Mouse (Mus musculus) lung, adult 2 months (tissue): Measurements from ENCODE around the gene Grk6. TPM values are rescaled to one million over a fixed set of nuclear protein-coding genes. Genes with fewer than 3 reads are reported as not detected.
A peak's percentile ranks its signal among the peaks of the same experiment; 100 is the strongest.

Source experiments
- DNase-seq: peaks from one replicate; pipeline ENCODE4 v3.0.0; 2022
- H3K4me1 ChIP-seq: fragments of 200-500 bp; 2 replicates; pipeline ENCODE4 v1.6.1; 2011; ENCODE audit warnings: low read length; ENCODE audit not compliant: control insufficient read depth, insufficient read depth
- H3K4me3 ChIP-seq: fragments of 200-500 bp; replicated peaks from 2 replicates; pipeline ENCODE3; 2011; ENCODE audit warnings: low read depth, mild to moderate bottlenecking, control low read depth, low read length; ENCODE audit errors: extremely low read depth
- CTCF ChIP-seq: fragments of 200-500 bp; IDR thresholded peaks from 2 replicates; pipeline ENCODE4 v1.5.1; 2011; ENCODE audit warnings: mild to moderate bottlenecking, low read length, control low read depth; ENCODE audit not compliant: insufficient read depth
- POLR2A ChIP-seq: fragments of 200-500 bp; IDR thresholded peaks from 2 replicates; pipeline ENCODE4 v1.6.1; 2011; ENCODE audit warnings: low read depth, mild to moderate bottlenecking, control low read depth, low read length, borderline replicate concordance; ENCODE audit errors: extremely low read depth
- WGBS: fragments of 180-500 bp; shearing (Covaris S2); methylation state at CpG from one replicate; pipeline ENCODE4 v1.1.7; 2018; 5-methylcytosine and 5-hydroxymethylcytosine counted together
- polyA plus RNA-seq: library from polyadenylated mRNA; depleted of rRNA; stranded (reverse); fragments of >200 nt; gene quantifications from 2 replicates; pipeline ENCODE4 v1.2.3, GENCODE M21; 2012

The Grk6 gene
- polyA plus RNA-seq, 1 experiment = 55.5 TPM

GRCm38 (mm10) chr13:55494883-55495621, 50.2 kb downstream of the Grk6 start:
- peak; percentile 31 for DNase-seq
- no peaks in the 10 kb centered on the region for H3K4me1 ChIP-seq
- TF ChIP-seq CTCF = no peak
- no peak for TF ChIP-seq POLR2A
- 28% methylated on average over 18 of the region's 18 CpGs for WGBS
- H3K4me3 ChIP-seq = no peak overlapping the region

DNA sequence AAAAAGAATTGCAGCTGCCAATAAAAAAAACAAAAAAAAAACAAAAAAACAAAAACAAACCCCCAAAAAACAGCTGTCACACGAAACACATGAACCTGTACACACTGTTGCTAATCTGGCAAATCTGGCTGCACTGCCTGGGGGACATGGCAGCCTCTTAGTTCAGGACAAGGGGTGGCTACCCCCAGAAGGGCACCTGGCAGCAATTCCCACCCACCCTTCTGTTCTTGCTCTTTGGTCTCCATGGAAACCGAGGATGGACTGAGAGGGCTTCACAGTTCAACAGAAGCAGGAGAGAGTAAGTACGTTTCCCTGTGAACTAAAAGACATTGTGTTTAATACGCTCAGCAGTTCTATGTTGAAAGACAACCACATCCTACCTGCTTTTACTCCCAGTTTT, 50.8 kb downstream of the Grk6 start:
- H3K4me1 ChIP-seq = no peaks in the 10 kb centered on the region
- TF ChIP-seq POLR2A = no peak
- TF ChIP-seq CTCF = no peak
- WGBS = 54% methylated on average over 4 of the region's 4 CpGs
- no peak overlapping the region for H3K4me3 ChIP-seq
- DNase-seq = no peak

GRCm38 (mm10) chr13:55496661-55497060, 51.8 kb downstream of the Grk6 start:
- WGBS = 68% methylated on average over 6 of the region's 6 CpGs
- H3K4me3 ChIP-seq = no peak overlapping the region
- no peak for DNase-seq
- no peaks in the 10 kb centered on the region for H3K4me1 ChIP-seq
- TF ChIP-seq CTCF (no peak), POLR2A (no peak)

DNA sequence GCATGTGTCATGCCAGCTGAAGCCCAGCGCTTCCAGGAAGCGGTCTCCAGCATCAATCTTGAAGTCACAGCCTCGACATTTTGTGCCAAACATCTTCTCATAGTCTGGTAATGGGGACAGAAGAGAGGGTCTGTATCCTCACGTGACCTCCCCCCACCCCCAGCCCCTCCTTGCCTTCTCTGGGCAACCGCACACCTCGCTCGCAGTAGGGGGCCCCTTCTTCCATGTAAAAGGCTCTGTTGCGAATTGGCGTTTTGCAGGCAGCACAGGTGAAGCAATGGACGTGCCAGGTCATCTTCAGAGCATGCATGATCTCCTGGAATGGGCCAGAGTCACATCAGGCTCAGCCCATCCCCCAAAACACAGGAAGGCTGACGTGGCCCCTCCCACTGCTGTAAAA, 54.0 kb downstream of the Grk6 start:
- H3K4me1 ChIP-seq = no peaks in the 10 kb centered on the region
- TF ChIP-seq CTCF = no peak
- TF ChIP-seq POLR2A = no peak
- DNase-seq = no peak
- H3K4me3 ChIP-seq = no peak overlapping the region
- WGBS = 77% methylated on average over 11 of the region's 11 CpGs

- no peak for TF ChIP-seq POLR2A
- no peak for TF ChIP-seq CTCF
- peak; percentile 39 for DNase-seq
- 54% methylated on average over 10 of the region's 10 CpGs for WGBS
- Histone ChIP-seq H3K4me1 (no peaks in the 10 kb centered on the region), H3K4me3 (no peak overlapping the region)
Measured at GRCm38 (mm10) chr13:55500575-55500974, 55.7 kb downstream of the Grk6 start.

DNA sequence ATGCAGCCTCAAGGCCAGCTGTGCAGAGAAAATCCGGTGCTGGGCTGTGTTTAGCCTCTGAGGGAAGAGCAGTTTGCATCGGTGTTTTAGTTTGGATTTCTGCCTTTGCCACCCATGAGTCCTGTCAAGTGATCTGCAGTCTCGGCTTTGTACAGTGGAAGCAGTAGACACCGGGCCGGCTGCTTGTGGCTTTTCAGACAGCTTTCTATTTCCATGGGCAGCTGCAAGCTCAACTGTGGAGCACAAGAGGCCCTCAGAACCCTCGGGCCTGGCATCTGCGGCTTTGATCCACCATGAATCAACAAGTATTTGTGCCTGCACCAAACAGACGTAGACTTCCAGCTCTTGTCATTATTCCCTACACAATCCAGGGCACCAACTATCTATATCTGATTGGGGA, 57.5 kb downstream of the Grk6 start:
- H3K4me3 ChIP-seq = no peak overlapping the region
- TF ChIP-seq POLR2A (no peak), CTCF (no peak)
- WGBS = 80% methylated on average over 8 of the region's 8 CpGs

DNA sequence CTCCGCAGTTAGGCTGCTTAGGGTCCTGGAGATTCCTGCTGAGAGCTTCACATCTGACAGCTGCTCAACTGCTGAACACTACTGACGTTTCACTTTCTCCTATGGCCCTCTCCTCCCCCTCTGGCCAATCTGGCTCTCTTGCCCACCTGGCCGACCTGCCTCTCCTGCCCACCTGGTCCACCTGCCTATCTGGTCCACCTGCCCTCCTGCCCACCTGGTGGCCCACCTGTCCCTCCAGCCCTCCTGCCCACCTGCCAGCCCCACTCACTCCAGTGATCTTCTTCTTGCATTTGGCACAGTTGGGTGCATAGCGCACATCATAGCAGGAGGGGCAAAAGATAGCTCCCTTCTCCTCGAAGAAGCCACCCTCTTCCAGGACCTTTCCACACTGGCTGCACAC, 59.5 kb downstream of the Grk6 start:
- TF ChIP-seq POLR2A (no peak), CTCF (no peak)
- WGBS = 85% methylated on average over 5 of the region's 5 CpGs
- DNase-seq = no peak

More for the DNA sequence above, 57.5 kb downstream of the Grk6 start:
- no peak for DNase-seq
- no peaks in the 10 kb centered on the region for H3K4me1 ChIP-seq

GRCm38 (mm10) chr13:55505810-55506209, 60.9 kb downstream of the Grk6 start:
- no peak for TF ChIP-seq POLR2A
- TF ChIP-seq CTCF = no peak
- no peak for DNase-seq
- H3K4me1 ChIP-seq = peaks cover 6% of the 10 kb centered on the region; the same call in 1 of the 2 replicates
- WGBS = 93% methylated on average over 9 of the region's 9 CpGs
- no peak overlapping the region for H3K4me3 ChIP-seq

More for the DNA sequence above, 59.5 kb downstream of the Grk6 start:
- Histone ChIP-seq H3K4me3 (no peak overlapping the region), H3K4me1 (no peaks in the 10 kb centered on the region)

GRCm38 (mm10) chr13:55506697-55507096, 61.8 kb downstream of the Grk6 start:
- Histone ChIP-seq H3K4me3 (no peak overlapping the region), H3K4me1 (peaks cover 9% of the 10 kb centered on the region; the same call in 1 of the 2 replicates)
- no peak for TF ChIP-seq POLR2A
- TF ChIP-seq CTCF = no peak
- 66% methylated on average over 10 of the region's 10 CpGs for WGBS
- DNase-seq = no peak

- Histone ChIP-seq H3K4me3 (no peak overlapping the region), H3K4me1 (peaks cover 13% of the 10 kb centered on the region)
- no peak for TF ChIP-seq POLR2A
- no peak for TF ChIP-seq CTCF
- 69% methylated on average over 11 of the region's 11 CpGs for WGBS
- DNase-seq = no peak
Measured at GRCm38 (mm10) chr13:55507877-55508276, 63.0 kb downstream of the Grk6 start.

GRCm38 (mm10) chr13:55508531-55508930, 63.7 kb downstream of the Grk6 start:
- peaks cover 13% of the 10 kb centered on the region for H3K4me1 ChIP-seq
- DNase-seq = no peak
- WGBS = 95% methylated on average over 10 of the region's 10 CpGs
- no peak for TF ChIP-seq CTCF
- no peak for TF ChIP-seq POLR2A
- no peak overlapping the region for H3K4me3 ChIP-seq
